Mouse (Mus musculus): ENCODE data around the gene Acvr1. TPM values are rescaled to one million over a fixed set of nuclear protein-coding genes. Genes with fewer than 3 reads are reported as not detected.

Acvr1 gene
- polyA plus RNA-seq, 1 experiment from 2014 or later = 2.9 TPM

DNA sequence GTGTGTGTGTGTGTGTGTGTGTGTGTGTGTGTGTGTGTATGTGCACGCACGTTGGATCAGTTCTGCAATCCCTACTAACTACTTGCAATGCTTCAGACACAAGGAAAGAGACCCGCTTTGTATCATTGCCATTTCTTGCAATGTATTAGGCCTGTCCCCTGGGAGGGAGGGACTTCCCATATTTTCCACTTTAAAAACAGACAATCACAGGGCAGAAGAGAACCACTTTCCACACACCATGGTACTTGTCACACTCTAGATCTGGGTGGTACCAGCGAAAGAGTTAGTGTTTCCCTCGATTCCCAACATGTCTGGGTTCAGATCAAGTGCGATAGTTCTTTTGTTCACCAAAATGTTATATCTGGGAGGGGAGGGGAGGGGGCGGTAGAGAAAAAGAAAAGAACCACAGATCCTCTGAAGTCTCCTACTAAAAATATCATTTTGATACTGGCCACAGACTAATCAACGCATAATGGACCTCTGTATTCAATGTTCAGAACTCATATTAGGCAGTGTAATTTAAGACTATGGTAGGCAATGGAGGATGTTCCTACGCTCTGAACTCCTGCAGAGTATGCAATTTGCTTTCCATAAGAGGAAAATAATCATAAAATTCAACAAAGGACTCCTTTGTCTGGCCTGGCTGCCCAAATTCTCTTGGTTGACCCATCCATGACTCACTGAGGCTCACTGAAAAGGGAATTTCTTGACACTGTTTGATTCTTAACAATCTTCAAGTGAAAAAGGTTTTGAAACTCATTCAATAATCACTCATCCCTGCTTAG, 61.5 kb downstream of the Acvr1 start:
- Histone ChIP-seq H3K4me3 (no peak overlapping the region), H3K9me3 (replicated peaks) (no peaks in the 10 kb centered on the region), H3K36me3 (no peaks in the 10 kb centered on the region), H3K27me3 (ENCODE audit: low read depth, poor library complexity, severe bottlenecking) (no peaks in the 10 kb centered on the region), H3K4me1 (no peaks in the 10 kb centered on the region), H3K27ac (replicated peaks) (no peak overlapping the region)
- WGBS = 92% methylated on average over 9 of the region's 9 CpGs
- DNase-seq (ENCODE audit: low spot score) = no peak

DNA sequence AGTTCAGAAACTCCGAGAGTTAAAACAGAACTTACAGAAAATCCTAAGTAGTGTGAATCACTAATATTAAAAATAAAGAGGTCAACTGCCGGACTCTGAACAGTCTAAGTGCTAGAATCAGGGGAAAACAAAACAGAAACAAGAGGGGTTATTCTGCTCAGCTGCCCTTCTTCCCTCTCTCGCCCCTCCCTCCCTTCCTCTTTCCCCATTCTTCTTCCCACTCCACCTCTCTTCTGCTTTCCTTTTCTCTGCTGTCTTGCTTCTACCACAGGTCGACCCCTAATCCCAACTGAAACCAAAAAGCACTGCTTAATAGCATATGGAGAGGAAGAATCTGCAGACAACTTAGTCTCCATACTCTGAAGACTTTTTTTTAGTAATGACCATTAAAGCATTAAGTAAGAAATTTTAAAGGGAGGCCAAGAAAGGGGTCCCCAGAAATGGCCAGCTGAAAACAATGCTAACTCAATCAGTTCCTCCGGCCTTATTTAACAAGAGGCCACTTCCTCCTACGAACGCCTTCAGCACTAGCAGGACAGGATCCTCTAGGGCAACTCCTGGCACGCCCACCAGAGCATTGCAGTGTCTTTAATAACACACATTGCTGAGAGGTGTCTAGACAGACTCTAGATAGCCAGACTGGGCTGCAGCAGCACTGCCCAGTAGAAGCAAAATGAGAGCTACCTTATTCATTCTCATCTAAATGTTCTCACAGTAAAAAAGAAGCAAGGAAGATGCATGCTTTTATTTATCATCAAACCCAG, 70.1 kb downstream of the Acvr1 start:
- H3K4me1 ChIP-seq = peaks cover 5% of the 10 kb centered on the region; the same call in 1 of the 2 replicates
- H3K36me3 ChIP-seq = peaks cover 3% of the 10 kb centered on the region; the same call in 1 of the 2 replicates
- 83% methylated on average over 8 of the region's 8 CpGs for WGBS
- no peak for DNase-seq (ENCODE audit: low spot score)
- H3K9me3 ChIP-seq (replicated peaks) = no peaks in the 10 kb centered on the region
- H3K4me3 ChIP-seq = no peak overlapping the region
- no peak overlapping the region for H3K27ac ChIP-seq (replicated peaks)
- no peaks in the 10 kb centered on the region for H3K27me3 ChIP-seq (ENCODE audit: low read depth, poor library complexity, severe bottlenecking)

DNA sequence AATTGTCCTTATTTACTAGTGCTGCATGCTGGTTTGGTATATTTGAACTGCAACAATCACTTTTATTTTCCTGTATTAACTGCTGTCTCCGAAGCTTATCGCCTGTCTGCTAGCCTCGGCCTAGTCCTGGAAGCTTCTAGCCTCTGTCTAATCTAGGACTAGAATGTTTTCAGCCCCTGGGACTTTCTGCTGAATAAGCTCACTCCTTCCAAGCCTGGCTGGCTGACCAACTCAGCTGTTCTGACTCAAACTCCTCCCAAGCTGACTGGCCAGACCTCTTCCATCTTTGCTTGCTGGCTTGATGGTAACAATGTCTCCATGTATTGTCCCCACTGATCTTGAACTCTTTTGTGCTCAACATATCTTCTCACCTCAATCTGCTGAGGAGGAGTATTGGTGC, 71.7 kb downstream of the Acvr1 start:
- WGBS = 99% methylated on average over 3 of the region's 3 CpGs
- Histone ChIP-seq H3K4me3 (no peak overlapping the region), H3K27ac (replicated peaks) (no peak overlapping the region)

DNA sequence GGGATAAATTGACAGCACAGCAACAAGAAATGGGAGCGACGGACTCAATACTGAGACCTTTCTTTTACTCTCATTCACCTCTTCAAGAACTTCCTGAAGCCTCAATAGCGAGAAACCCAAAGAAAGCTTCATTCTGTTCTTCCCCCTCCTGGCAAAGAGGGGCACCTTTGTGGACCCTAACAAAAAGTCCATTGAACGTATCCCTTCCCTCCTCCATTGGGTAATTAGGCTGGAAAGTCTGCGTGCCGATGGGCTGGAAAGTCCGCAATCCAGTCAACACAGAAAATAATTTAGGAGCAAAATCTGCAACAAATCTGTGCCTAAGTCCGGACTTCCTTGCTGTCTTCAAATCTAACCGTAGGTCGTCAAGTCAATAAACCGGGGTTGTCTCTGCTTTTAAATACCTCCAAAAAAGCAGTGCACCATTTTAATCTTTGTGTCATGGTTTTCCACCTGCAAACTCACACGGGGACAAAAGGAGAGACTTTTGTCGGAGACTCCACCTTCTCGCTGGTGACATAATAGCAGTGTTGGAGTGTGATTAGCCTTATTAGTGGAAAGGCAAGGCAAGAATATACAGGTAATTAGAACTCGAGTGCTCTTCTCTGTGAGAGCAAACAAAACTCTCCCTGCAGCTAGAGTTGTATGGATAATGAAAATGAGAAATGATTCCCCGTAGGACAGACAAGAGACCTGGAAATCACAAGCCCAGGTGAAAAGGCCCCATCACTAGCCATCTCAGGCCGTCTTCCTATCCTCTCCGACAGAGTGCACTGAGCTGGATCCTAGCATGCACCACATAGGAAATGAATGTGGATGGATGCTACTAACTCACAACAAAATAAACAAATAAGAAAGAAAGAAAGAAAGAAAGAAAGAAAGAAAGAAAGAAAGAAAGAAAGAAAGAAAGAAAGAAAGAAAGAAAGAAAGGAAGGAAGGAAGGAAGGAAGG, 73.0 kb downstream of the Acvr1 start:
- Histone ChIP-seq H3K27me3 (ENCODE audit: low read depth, poor library complexity, severe bottlenecking) (no peaks in the 10 kb centered on the region), H3K9me3 (replicated peaks) (0 out of 2 replicates have a peak, but pooled peaks cover 3% of the 10 kb centered on the region), H3K4me3 (no peak overlapping the region), H3K36me3 (peaks cover 11% of the 10 kb centered on the region; the same call in 1 of the 2 replicates), H3K4me1 (peaks cover 12% of the 10 kb centered on the region), H3K27ac (replicated peaks) (no peak overlapping the region)
- DNase-seq (ENCODE audit: low spot score) = no peak
- WGBS = 69% methylated on average over 18 of the region's 18 CpGs

More for the DNA sequence above, 71.7 kb downstream of the Acvr1 start:
- no peak for DNase-seq (ENCODE audit: low spot score)
- Histone ChIP-seq H3K36me3 (peaks cover 3% of the 10 kb centered on the region; the same call in 1 of the 2 replicates), H3K4me1 (peaks cover 5% of the 10 kb centered on the region; the same call in 1 of the 2 replicates), H3K27me3 (ENCODE audit: low read depth, poor library complexity, severe bottlenecking) (no peaks in the 10 kb centered on the region), H3K9me3 (replicated peaks) (0 out of 2 replicates have a peak, but pooled peaks cover 3% of the 10 kb centered on the region)

DNA sequence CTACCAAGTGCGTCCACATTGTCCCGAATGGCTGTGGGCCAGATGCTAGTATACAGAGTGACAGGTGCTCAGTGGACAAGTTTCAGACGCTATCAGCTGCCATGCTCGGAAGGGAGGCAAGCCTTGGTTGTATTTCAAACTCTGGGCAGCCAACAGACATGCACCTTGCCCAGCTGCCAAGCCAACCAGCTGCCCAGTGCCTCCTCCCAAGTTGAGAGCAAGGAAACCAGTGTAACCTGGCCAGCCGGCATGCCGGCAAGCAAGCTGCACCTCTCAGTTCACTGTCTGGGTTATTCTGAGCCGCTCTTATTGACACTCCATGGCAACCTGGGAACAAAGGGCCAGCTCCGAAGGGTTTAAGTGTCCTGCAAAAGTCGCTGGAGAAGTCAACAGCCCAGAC, 77.7 kb downstream of the Acvr1 start:
- peaks cover 27% of the 10 kb centered on the region for H3K4me1 ChIP-seq
- WGBS = 87% methylated on average over 9 of the region's 9 CpGs
- H3K36me3 ChIP-seq = peaks cover 9% of the 10 kb centered on the region; the same call in 1 of the 2 replicates
- 0 out of 2 replicates have a peak, but pooled peaks cover 3% of the 10 kb centered on the region for H3K9me3 ChIP-seq (replicated peaks)
- no peak for DNase-seq (ENCODE audit: low spot score)
- H3K4me3 ChIP-seq = no peak overlapping the region
- no peak overlapping the region for H3K27ac ChIP-seq (replicated peaks)
- H3K27me3 ChIP-seq (ENCODE audit: low read depth, poor library complexity, severe bottlenecking) = no peaks in the 10 kb centered on the region

DNA sequence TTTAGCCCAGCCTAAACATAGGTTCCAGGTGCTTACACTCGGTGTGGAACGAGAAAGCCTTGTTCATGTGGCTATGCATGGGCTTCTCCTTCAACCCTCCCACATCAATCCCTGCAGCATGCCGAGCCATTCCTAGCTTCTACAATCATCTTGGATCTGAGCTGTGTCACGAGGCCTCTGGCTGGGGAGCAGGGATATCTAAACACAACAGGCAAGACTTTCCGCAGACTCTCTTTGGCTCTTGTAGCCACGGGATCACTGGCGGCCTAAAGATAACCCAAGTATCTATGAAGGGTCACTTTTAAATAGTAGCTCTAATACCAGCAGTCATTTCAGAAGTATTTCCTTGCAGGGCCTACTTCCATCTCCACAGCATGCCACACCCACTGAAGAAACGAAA, 78.6 kb downstream of the Acvr1 start:
- WGBS = 95% methylated on average over 8 of the region's 8 CpGs
- no peak for DNase-seq (ENCODE audit: low spot score)
- H3K27ac ChIP-seq (replicated peaks) = no peak overlapping the region
- peaks cover 21% of the 10 kb centered on the region for H3K4me1 ChIP-seq
- no peak overlapping the region for H3K4me3 ChIP-seq
- H3K27me3 ChIP-seq (ENCODE audit: low read depth, poor library complexity, severe bottlenecking) = no peaks in the 10 kb centered on the region
- H3K9me3 ChIP-seq (replicated peaks) = 0 out of 2 replicates have a peak, but pooled peaks cover 3% of the 10 kb centered on the region
- H3K36me3 ChIP-seq = peaks cover 12% of the 10 kb centered on the region; the same call in 1 of the 2 replicates

DNA sequence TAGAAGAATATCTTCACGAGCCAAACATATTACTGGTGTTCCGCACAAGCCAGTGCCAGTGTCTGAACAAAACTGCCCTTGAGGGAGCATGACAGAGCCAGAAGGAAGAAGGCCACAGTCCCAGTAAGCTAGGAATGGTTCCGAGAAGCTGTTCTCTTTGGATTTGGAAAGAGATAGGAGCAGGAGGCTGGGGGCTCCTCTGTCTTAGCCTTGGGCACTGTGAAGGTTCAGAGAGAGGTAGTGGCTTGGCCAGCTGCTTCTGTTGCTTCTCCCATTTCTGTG, 79.7 kb downstream of the Acvr1 start:
- no peak overlapping the region for H3K4me3 ChIP-seq
- H3K27ac ChIP-seq (replicated peaks) = 0 out of 2 replicates have a peak overlapping the region, but pooled peaks have one; percentile 23
- no peaks in the 10 kb centered on the region for H3K27me3 ChIP-seq (ENCODE audit: low read depth, poor library complexity, severe bottlenecking)
- no peak for DNase-seq (ENCODE audit: low spot score)
- H3K4me1 ChIP-seq = peaks cover 21% of the 10 kb centered on the region
- 0 out of 2 replicates have a peak, but pooled peaks cover 3% of the 10 kb centered on the region for H3K9me3 ChIP-seq (replicated peaks)
- H3K36me3 ChIP-seq = peaks cover 12% of the 10 kb centered on the region; the same call in 1 of the 2 replicates
- WGBS = 88% methylated on average over 3 of the region's 3 CpGs

DNA sequence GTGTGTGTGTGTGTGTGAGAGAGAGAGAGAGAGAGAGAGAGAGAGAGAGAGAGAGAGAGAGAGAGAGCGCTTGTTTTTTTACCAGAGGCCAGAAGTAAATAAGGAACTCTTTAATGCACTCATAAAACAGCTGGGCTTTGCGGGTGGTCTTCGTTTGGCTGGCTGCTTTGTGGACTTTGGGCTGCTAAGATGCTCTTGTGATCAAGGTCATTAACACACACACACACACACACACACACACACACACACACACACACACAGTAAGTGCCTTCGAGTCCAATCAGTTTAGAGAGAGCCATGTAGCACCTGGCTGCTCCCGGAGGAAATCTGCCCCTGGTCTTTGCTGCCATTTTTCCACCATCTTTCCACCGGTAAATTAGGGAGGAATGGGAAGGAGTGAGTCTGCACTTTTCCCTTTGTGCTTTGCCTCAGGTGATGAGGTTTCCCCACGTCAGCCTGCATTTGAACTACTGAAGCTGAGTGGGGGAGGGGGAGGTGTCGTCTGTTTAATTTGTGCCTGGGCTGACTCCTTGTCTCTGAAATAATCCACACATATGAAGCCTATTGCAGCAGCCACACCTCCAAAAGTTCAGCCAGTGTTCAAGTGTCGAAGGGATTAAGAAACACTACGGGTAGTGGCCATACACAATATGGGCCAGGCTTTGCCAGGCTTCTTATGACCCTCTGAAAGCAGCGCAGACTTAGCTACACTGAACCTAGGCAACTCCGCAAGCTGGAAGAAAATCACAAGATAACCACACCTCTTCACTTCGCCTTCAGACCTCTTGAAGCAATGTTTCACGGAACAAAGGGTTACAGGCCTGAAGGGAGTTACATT, 80.3 kb downstream of the Acvr1 start:
- Histone ChIP-seq H3K4me1 (peaks cover 21% of the 10 kb centered on the region), H3K4me3 (no peak overlapping the region), H3K9me3 (replicated peaks) (0 out of 2 replicates have a peak, but pooled peaks cover 3% of the 10 kb centered on the region), H3K36me3 (peaks cover 12% of the 10 kb centered on the region; the same call in 1 of the 2 replicates), H3K27me3 (ENCODE audit: low read depth, poor library complexity, severe bottlenecking) (no peaks in the 10 kb centered on the region), H3K27ac (replicated peaks) (0 out of 2 replicates have a peak overlapping the region, but pooled peaks have one; percentile 23)
- WGBS = 69% methylated on average over 14 of the region's 14 CpGs
- DNase-seq (ENCODE audit: low spot score) = no peak

DNA sequence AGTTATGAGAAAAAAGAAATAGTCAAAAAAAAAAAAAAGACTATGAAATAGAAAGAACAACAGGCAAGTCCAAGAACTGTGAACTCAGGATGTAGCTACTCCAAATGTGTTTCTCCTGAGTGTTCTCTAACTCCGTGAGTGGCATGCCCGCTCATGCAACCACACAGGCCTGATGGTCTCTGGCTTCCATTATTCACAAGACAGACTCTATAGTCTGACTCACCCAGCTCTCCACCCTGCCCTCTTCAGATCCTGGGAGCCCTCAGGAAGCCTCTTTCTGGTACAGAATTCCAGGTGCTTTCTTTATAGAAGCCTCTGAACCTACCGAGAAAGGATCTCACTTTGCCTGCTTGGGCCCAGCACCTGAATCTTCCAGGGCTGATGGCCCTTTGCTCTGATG, 81.3 kb downstream of the Acvr1 start:
- H3K4me1 ChIP-seq = peaks cover 21% of the 10 kb centered on the region
- no peaks in the 10 kb centered on the region for H3K9me3 ChIP-seq (replicated peaks)
- H3K27me3 ChIP-seq (ENCODE audit: low read depth, poor library complexity, severe bottlenecking) = no peaks in the 10 kb centered on the region
- DNase-seq (ENCODE audit: low spot score) = no peak
- H3K36me3 ChIP-seq = peaks cover 12% of the 10 kb centered on the region; the same call in 1 of the 2 replicates
- no peak overlapping the region for H3K4me3 ChIP-seq
- WGBS = 90% methylated on average over 3 of the region's 3 CpGs
- no peak overlapping the region for H3K27ac ChIP-seq (replicated peaks)

DNA sequence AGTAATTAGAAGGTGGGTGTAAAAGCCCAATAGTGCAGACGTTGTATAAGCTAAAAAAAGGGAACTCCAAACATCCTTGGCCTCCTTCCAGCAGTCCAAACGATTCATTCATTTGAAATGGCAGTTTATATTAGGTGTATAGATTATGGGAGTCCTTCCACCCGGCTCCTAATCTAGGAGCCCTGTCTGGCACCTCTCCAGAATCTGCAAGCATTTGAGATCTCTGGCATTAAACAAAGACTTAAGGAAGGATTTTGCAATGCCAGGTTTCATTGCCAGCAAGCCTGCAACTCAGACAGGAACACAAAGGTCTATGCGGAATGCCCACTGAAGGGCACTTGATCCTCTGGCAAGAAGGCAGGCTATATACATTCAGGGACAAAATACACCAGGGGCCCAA, 81.8 kb downstream of the Acvr1 start:
- Histone ChIP-seq H3K36me3 (peaks cover 12% of the 10 kb centered on the region; the same call in 1 of the 2 replicates), H3K4me1 (peaks cover 21% of the 10 kb centered on the region), H3K27me3 (ENCODE audit: low read depth, poor library complexity, severe bottlenecking) (no peaks in the 10 kb centered on the region), H3K4me3 (no peak overlapping the region), H3K27ac (replicated peaks) (no peak overlapping the region), H3K9me3 (replicated peaks) (no peaks in the 10 kb centered on the region)
- no peak for DNase-seq (ENCODE audit: low spot score)
- 87% methylated on average over 4 of the region's 4 CpGs for WGBS

DNA sequence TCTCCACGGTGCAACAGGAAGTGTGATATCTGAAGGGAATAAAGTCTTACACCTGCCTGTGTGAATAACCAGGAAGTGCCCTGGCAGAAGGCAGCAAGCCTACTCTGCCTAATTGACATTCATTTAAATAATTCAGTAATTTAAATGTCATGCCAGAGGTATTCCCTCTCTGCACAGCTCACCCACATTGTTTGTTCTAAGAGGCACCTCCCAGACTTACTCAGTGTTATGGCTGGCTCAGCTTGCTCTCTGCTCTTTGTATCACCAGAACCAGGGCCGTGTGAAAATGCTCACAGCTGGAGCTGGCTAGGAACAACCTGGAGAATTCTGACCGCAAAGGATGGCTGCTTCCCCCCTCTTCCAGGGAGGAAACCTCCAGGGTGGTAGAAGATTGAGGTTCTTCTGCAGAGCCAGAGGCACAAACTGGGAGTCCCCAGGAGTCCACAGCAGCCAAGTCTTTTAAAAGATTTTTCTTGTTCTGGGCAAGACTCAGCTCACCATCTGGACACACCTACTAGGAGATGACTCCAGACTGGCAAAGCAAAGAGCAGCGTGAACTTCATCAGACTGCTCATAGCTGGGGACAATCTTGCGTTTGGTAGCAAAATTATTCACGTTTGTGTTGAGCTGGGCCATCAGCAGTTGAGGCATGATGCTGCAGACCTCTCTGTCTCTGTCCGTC, 82.5 kb downstream of the Acvr1 start:
- H3K27ac ChIP-seq (replicated peaks) = 0 out of 2 replicates have a peak overlapping the region, but pooled peaks have one; percentile 17
- no peak for DNase-seq (ENCODE audit: low spot score)
- no peaks in the 10 kb centered on the region for H3K9me3 ChIP-seq (replicated peaks)
- 79% methylated on average over 7 of the region's 7 CpGs for WGBS
- no peaks in the 10 kb centered on the region for H3K27me3 ChIP-seq (ENCODE audit: low read depth, poor library complexity, severe bottlenecking)
- H3K4me3 ChIP-seq = no peak overlapping the region
- peaks cover 10% of the 10 kb centered on the region; the same call in 1 of the 2 replicates for H3K36me3 ChIP-seq
- peaks cover 21% of the 10 kb centered on the region for H3K4me1 ChIP-seq
